Mouse (Mus musculus): ENCODE measurements around the gene Dnajb14.
"Not testable (repeated sequence)": the region's sequence is repeated elsewhere in the genome, so short reads cannot be mapped to it uniquely, and the experiment has no call there.

The Dnajb14 gene

GRCm38 (mm10) chr3:137943737-137944154 lies 76.3 kb downstream of the Dnajb14 start:
- Histone ChIP-seq H3K36me3 (ENCODE audit: control insufficient read depth, insufficient read depth, low read length, poor library complexity, severe bottlenecking) (peaks cover 13% of the 10 kb centered on the region), H3K27me3 (ENCODE audit: control insufficient read depth, insufficient read depth, low read length, poor library complexity, severe bottlenecking) (no peaks in the 10 kb centered on the region)
- DNase-seq (ENCODE audit: low read depth, low spot score), result no peak

- H3K27me3 ChIP-seq (ENCODE audit: control insufficient read depth, insufficient read depth, low read length, poor library complexity, severe bottlenecking), result no peaks in the 10 kb centered on the region
- H3K36me3 ChIP-seq (ENCODE audit: control insufficient read depth, insufficient read depth, low read length, poor library complexity, severe bottlenecking), result peaks cover 10% of the 10 kb centered on the region
- no peak for DNase-seq (ENCODE audit: low read depth, low spot score)
These were observed 79.4 kb downstream of the Dnajb14 start for GRCm38 (mm10) chr3:137946827-137947226.

- peak; percentile 78 for DNase-seq (ENCODE audit: low read depth, low spot score)
These were observed 80.0 kb downstream of the Dnajb14 start for GRCm38 (mm10) chr3:137947525-137947924.

GRCm38 (mm10) chr3:137950191-137950885 lies 82.9 kb downstream of the Dnajb14 start:
- peak; percentile 57 for DNase-seq (ENCODE audit: low read depth, low spot score)

More at GRCm38 (mm10) chr3:137947525-137947924, 80.0 kb downstream of the Dnajb14 start:
- peaks cover 5% of the 10 kb centered on the region for H3K36me3 ChIP-seq (ENCODE audit: control insufficient read depth, insufficient read depth, low read length, poor library complexity, severe bottlenecking)
- no peaks in the 10 kb centered on the region for H3K27me3 ChIP-seq (ENCODE audit: control insufficient read depth, insufficient read depth, low read length, poor library complexity, severe bottlenecking)

GRCm38 (mm10) chr3:137951302-137951701 lies 83.8 kb downstream of the Dnajb14 start:
- H3K27me3 ChIP-seq (ENCODE audit: control insufficient read depth, insufficient read depth, low read length, poor library complexity, severe bottlenecking); H3K36me3 ChIP-seq (ENCODE audit: control insufficient read depth, insufficient read depth, low read length, poor library complexity, severe bottlenecking); DNase-seq (ENCODE audit: low read depth, low spot score): not testable (repeated sequence)

More at GRCm38 (mm10) chr3:137950191-137950885, 82.9 kb downstream of the Dnajb14 start:
- no peaks in the 10 kb centered on the region for H3K27me3 ChIP-seq (ENCODE audit: control insufficient read depth, insufficient read depth, low read length, poor library complexity, severe bottlenecking)
- H3K36me3 ChIP-seq (ENCODE audit: control insufficient read depth, insufficient read depth, low read length, poor library complexity, severe bottlenecking), result peaks cover 2% of the 10 kb centered on the region

- no peaks in the 10 kb centered on the region for H3K27me3 ChIP-seq (ENCODE audit: control insufficient read depth, insufficient read depth, low read length, poor library complexity, severe bottlenecking)
- DNase-seq (ENCODE audit: low read depth, low spot score), result no peak
- H3K36me3 ChIP-seq (ENCODE audit: control insufficient read depth, insufficient read depth, low read length, poor library complexity, severe bottlenecking), result peaks cover 2% of the 10 kb centered on the region
These were observed 84.3 kb downstream of the Dnajb14 start for GRCm38 (mm10) chr3:137951819-137952218.

- H3K27me3 ChIP-seq (ENCODE audit: control insufficient read depth, insufficient read depth, low read length, poor library complexity, severe bottlenecking), result no peaks in the 10 kb centered on the region
- DNase-seq (ENCODE audit: low read depth, low spot score), result peak; percentile 61
- peaks cover 2% of the 10 kb centered on the region for H3K36me3 ChIP-seq (ENCODE audit: control insufficient read depth, insufficient read depth, low read length, poor library complexity, severe bottlenecking)
These were observed 84.9 kb downstream of the Dnajb14 start for GRCm38 (mm10) chr3:137952225-137952913.

GRCm38 (mm10) chr3:137952914-137953880 lies 85.7 kb downstream of the Dnajb14 start:
- DNase-seq (ENCODE audit: low read depth, low spot score), result peak; percentile 83
- Histone ChIP-seq H3K36me3 (ENCODE audit: control insufficient read depth, insufficient read depth, low read length, poor library complexity, severe bottlenecking) (peaks cover 2% of the 10 kb centered on the region), H3K27me3 (ENCODE audit: control insufficient read depth, insufficient read depth, low read length, poor library complexity, severe bottlenecking) (no peaks in the 10 kb centered on the region)

GRCm38 (mm10) chr3:137954256-137954916 lies 86.9 kb downstream of the Dnajb14 start:
- DNase-seq (ENCODE audit: low read depth, low spot score), result peak; percentile 40
- H3K27me3 ChIP-seq (ENCODE audit: control insufficient read depth, insufficient read depth, low read length, poor library complexity, severe bottlenecking), result no peaks in the 10 kb centered on the region
- peaks cover under 1% of the 10 kb centered on the region for H3K36me3 ChIP-seq (ENCODE audit: control insufficient read depth, insufficient read depth, low read length, poor library complexity, severe bottlenecking)

GRCm38 (mm10) chr3:137955560-137956081 lies 88.1 kb downstream of the Dnajb14 start:
- H3K27me3 ChIP-seq (ENCODE audit: control insufficient read depth, insufficient read depth, low read length, poor library complexity, severe bottlenecking), result no peaks in the 10 kb centered on the region
- peak; percentile 54 for DNase-seq (ENCODE audit: low read depth, low spot score)
- peaks cover 3% of the 10 kb centered on the region; the same call in 1 of the 2 replicates for H3K36me3 ChIP-seq (ENCODE audit: control insufficient read depth, insufficient read depth, low read length, poor library complexity, severe bottlenecking)

GRCm38 (mm10) chr3:137957864-137958263 lies 90.4 kb downstream of the Dnajb14 start:
- Histone ChIP-seq H3K36me3 (ENCODE audit: control insufficient read depth, insufficient read depth, low read length, poor library complexity, severe bottlenecking) (peaks cover 6% of the 10 kb centered on the region; the same call in 1 of the 2 replicates), H3K27me3 (ENCODE audit: control insufficient read depth, insufficient read depth, low read length, poor library complexity, severe bottlenecking) (no peaks in the 10 kb centered on the region)
- no peak for DNase-seq (ENCODE audit: low read depth, low spot score)

GRCm38 (mm10) chr3:137958352-137958751 lies 90.9 kb downstream of the Dnajb14 start:
- no peak for DNase-seq (ENCODE audit: low read depth, low spot score)
- Histone ChIP-seq H3K27me3 (ENCODE audit: control insufficient read depth, insufficient read depth, low read length, poor library complexity, severe bottlenecking) (no peaks in the 10 kb centered on the region), H3K36me3 (ENCODE audit: control insufficient read depth, insufficient read depth, low read length, poor library complexity, severe bottlenecking) (peaks cover 6% of the 10 kb centered on the region; the same call in 1 of the 2 replicates)

GRCm38 (mm10) chr3:137959456-137959855 lies 92.0 kb downstream of the Dnajb14 start:
- no peaks in the 10 kb centered on the region for H3K27me3 ChIP-seq (ENCODE audit: control insufficient read depth, insufficient read depth, low read length, poor library complexity, severe bottlenecking)
- DNase-seq (ENCODE audit: low read depth, low spot score), result no peak
- H3K36me3 ChIP-seq (ENCODE audit: control insufficient read depth, insufficient read depth, low read length, poor library complexity, severe bottlenecking), result peaks cover 9% of the 10 kb centered on the region; the same call in 1 of the 2 replicates

Measured in splenic B cell, adult 2 months (primary cell).